Mouse (Mus musculus) heart, postnatal 4 days (tissue): ENCODE results near the gene Msrb3. TPM values are rescaled to one million over a fixed set of nuclear protein-coding genes. Genes with fewer than 3 reads are reported as not detected.

Experiments
- DNase-seq: peaks from one replicate; pipeline ENCODE4 v3.0.0; 2021
- total RNA-seq, 2 experiments: library from RNA; stranded (reverse); gene quantifications; 2 replicates each; pipeline ENCODE4 v1.2.3; 2021

Gene Msrb3
- total RNA-seq, 2 experiments from 2014 or later: 154 to 177 TPM

DNA sequence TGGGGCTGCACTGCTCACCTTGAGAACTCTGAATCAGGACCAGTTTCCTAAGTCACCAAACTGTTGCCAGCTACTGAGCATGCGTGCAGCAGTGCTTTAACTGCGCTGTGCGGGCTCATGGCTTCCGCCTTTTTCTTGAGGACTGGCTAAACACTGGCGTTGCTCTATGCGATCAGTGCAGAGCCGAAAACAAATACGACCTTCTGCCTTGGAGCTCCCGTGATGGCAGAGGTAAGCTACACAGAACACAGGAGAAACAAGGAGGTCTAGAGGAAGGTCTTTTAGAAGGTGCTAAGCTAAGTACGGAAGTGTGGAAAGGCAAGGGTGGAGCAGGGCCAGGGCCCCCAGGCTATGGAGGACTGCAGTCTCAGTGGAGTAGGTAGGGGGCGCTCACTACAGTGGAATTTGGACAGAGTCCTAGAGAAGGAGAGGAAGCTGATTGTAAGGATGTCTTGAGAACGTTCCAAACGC lies 41.3 kb downstream of the Msrb3 start:
- DNase-seq: peak; percentile 63

DNA sequence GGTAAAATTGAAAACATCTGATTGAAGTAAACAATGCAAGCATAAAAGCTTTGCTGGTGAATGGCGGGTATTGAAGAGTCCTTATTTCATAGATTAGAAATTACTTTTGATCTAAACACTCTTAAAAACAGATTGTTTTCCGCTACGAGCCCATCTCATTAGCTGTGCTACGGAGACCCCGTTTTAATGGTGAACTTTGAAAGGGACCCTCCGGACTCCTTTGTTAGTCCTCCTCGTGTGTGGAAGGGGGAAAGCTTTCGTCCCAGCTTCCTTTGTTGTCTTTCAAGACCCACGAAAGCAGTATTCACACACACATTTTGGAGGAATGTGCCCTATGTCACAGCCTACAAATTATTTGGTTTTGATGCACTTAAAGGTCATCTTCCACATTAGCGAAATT lies 44.6 kb downstream of the Msrb3 start:
- DNase-seq: no peak

DNA sequence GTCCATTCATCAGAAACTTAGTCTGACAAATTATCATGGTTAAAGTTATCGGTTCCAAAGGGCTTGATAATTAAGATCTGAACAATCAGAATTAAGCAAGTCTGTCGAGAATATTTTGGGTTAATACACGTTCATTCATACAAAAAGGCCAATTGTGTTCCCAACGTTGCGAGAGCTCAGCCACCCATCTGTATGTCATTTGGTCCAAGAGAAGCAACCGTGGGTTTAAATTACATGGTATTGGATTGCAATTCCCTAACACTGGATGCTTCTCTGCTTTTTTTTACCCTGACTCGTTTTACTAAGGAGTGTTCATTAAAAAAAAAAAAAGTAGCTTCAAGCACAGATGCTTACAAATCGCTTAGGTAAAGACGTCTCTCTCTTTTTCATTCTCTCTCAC lies 45.1 kb downstream of the Msrb3 start:
- no peak for DNase-seq

DNA sequence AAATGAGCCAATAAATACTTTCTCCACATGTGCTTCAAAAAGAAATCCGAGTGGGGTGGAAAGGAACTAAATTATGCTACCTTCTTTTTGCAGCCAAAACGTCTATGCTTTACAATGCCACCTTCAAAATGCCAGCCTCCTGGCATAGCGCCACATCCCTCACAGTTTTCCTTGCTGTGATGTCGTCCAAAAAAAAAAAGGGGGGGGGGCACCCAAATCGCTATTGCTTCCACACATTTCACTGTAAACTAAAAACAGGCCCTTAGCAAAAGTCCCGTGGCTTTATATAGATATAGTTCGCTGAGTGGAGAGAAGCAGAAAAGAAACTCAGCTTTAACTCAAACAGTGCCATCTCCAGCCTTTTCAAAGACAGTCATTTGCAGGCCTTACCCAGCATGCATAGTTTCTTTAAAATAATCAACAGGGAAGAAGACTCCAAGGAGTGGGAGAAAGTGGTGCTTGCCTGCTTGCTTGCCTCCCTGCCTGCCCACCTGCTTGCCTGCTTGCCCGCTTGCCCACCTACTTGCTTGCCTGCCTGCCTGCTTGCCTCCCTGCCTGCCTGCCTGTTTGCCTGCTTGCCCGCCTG lies 47.6 kb downstream of the Msrb3 start:
- peak; percentile 37 for DNase-seq

DNA sequence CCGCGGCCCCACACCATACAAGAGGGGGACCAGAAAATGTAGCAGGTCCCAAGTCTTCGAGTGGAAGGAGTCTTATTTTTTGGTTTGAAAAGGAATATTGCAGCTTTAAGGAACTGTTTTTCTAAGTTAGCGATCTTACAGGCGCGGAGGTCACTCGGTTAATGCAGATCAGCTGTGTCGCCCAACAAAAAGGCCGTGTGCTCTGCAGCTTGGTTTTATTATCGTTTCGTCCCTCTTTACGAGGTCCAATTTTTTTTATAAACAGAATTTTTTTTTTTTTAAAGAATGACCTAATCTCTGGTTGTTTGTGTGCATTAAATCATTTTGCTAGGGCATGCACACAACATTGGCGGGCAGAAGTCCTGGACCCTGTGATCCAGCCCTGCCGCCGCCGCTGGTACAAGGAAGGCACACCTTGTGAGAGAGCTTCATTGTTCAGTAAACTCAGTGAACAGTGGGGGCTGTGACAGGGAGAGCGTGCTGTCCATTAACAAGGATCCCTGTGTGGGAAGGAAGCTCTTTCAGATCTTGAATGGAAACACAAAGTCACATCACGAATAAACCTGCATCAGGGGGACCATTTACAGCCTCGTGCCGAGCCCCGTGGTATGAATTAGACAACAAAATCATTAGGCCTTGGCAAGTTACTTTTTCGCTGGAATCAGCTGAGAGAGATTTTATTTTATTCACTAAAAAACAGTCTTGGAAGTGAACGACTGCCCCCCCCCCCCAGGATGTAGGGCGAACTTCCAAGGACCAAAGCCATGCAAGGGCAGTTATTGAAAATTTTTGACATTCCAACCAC lies 48.3 kb downstream of the Msrb3 start:
- DNase-seq: no peak

DNA sequence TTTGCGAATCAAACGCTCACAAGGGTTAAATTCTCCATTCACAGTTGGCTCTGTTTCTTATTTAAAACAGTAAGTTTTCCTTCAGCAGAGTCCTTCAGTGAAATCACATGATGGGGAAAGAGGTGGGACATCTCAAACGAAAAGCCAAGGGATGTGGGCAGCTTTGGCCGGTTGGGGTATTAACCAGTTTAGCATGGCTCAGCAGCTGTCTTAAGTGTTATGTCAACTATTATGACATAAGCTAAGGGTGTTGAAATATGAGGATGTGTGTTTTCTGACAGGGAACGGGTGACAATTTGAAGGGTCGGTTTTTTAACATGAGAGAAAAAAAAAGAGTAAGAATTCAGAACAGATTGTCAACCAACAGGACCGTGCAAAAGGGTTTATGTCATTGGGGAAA lies 50.2 kb downstream of the Msrb3 start:
- peak; percentile 16 for DNase-seq

DNA sequence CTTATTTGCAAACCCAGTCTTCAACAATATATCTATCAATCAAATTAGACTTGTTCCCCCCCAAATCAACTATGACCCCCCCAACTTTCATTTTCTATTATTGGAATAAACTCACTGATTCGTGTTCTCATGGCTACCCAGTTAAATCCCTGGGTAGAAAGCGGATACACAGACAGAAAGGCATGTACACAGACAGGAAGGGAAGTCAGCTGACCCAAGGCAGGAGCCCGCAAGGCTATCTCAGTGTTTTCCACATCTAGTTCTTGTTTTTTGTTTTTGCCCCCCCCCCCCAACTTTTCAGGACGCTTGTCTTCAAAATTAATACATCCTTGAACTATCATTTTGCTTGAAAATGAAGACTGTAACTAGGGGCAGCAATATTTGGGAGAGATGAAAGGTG lies 51.1 kb downstream of the Msrb3 start:
- peak; percentile 1 for DNase-seq

DNA sequence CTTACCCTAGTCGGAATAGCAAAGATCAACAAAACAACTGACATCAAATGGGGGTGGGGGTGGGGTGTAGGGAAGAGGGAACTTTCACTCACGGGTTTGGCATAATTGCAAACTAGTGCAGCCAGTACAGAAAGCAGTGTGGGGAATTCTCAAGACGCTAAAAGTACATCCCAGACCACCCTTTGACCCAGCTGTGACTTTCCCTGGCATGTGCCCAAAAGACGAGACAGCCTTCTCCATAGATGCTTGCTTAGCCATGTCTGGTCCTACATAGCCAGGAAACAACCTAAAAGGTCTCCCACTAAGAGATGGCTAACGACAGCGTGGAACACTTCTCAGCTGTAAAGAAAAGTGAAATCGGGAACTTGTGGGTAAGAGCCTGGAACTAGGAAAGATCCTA lies 58.9 kb downstream of the Msrb3 start:
- no peak for DNase-seq

DNA sequence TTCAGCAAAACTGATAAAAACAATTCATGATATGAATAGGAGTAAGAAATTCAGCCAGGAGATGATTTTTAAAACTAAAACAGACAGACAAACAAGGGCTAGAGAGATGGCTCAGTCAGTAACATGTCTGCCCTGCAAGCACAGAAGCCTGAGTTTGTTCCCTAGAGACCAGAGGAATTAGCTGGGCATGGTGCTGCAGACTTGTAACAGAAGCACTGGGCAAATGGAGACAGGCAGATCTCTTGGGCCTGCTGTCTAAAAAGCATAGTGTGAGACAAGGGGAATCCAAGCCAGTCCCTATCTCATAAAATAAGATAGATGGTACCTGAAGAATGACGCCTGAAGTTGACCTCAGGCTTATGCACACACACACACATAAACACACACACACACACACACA lies 64.4 kb downstream of the Msrb3 start:
- DNase-seq: no peak

DNA sequence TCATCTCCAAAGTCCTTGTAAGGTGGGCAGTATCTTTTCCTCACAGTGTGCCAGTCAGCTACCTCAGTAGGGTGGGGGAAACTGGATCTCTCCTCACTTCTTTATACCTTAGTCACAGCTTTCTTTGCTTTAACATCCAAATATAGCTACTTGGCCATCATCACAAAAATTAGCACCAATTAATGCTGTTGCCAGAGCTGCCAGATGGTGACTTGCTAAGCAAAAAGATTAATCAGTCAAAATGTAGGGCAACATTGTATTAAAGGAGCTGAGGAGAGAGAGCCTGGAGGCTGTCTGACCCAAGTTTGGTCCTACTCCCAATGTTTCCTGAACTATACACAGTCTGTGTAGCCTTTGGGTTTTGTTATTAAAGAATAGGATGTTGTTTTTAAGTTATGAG lies 65.1 kb downstream of the Msrb3 start:
- DNase-seq: no peak

DNA sequence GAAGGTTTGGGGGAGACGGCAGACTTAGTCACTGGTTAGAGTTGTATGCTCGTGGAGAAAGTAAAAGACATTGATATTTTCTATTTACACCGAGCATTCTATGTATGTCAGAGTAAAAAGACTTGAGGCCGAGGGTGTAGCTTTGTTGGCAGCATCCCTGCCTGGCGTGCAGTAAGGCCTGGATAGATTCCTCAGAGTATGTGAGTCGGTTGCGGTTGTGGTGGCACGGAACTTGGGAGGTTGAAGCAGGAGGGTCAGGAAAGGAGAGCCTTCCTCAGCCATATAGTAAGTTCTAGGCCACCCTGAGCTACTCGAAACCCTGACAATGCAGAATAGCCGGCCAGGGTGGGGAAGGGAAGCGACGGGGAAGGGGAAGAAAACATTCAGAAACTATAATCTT lies 71.1 kb downstream of the Msrb3 start:
- no peak for DNase-seq

DNA sequence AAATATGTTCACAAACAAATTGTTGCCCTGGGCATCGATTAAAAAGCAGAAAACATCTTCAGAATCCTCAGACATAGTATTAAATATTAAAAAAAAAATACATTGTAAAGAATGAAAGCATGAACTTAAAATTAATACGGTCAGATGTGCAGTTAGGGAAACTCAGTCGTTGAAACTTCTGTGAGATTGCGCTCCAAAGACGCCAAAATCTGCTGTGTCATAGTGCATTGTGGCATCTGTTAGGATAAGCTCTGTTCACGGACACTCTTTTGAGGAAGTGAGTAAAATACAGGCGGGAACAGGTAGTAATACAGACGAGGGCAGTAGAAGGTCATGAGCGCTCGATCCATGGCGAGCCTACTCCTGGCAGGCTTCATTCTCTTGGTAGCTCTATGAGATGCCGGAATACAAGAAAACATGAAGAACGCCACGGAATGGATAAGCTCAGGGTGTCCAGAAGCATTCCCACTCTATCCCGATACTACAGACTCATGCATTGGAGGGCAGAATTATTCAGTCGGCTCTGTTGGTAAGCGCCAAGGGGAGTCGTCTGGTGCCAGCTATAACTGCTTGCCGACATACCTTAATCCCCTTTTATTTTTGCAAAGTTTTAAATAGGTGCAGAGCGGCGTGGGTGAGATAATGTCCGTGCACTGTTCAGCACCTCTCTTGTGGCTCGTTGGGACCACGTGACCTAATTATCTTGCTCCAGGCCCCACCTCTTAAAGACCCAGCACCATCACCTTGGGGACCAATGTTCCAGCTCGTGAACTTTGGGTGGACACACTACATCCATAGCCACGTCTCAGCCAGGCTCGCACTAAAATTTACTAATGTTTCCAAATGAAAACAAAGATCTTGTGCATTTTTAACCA lies 71.9 kb downstream of the Msrb3 start:
- no peak for DNase-seq

DNA sequence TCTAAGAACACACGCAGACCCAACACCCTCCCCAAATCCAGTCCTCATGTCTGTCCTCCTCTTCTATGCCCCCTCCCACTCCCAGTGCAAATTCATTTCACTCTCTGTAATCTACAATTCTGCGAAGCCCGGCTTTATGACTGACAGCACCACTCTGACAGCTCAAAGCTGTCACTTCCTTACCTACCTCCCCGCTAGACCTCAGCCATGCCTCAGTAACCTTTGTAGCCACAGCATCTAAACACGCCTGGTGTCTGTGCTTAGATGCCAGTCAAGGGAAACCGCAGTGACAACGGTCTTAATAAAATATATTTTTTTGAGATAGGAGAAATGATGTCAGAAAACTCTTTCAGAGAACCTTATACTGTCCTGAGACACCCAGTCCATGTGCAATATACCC lies 72.5 kb downstream of the Msrb3 start:
- no peak for DNase-seq

DNA sequence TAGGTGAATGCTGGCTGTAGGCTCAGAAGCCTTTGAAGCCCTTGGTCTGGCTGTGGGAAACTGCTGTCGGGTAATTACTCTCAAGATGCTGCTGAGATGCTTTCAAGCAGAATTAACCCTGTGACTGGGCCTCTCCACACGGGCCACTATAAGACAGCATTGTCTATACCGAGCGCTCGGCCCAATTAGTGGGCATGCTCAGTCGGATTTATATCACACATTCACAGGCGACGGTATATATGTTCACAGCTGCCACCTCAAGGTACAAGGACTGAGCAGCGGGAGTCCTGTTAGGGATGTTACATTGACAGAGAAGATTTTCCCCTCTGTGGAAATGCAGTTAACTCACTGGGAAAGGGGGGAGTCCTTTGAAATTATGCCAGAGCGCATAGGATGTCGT lies 73.3 kb downstream of the Msrb3 start:
- DNase-seq: no peak

DNA sequence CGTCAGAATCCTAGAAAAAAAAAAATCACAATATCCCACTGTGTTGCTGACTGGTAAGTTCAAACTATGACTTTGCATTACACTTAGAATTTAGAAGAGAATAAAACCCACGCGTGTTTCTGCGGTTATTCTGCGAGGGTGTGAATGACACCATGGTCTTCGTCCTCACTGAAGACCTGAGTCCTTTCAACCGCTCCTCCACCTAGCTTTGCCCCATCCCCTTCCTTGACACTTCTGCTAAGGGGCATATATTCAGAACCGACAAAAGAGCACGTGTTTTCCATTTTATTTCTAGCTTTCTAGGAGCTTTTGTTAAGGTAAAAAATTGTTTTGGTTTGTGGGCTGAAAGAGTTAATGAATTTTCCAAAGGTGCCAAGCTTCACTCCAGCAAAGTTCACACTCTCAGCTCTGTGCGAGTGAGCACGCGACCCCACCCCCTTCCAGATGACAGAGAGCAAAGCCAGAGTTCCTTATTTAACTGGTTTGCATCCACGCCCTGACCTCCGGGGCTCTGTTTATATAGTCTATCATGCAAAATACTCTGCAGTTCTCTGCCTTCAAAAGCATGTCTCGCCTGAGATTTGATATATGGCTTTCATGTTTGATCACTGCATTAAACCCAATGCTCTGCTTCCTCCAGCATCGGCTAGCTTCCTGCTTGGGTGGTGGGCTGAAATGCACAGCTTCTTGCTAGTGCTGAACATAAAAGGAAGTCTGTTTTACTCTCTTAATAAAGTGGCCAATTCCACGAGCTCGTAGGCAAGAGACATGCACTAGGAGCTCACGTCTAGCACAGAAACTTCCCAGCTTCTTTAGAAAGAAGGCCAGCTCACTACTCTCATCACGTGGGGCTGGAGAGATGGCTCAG lies 77.2 kb downstream of the Msrb3 start:
- DNase-seq: no peak

DNA sequence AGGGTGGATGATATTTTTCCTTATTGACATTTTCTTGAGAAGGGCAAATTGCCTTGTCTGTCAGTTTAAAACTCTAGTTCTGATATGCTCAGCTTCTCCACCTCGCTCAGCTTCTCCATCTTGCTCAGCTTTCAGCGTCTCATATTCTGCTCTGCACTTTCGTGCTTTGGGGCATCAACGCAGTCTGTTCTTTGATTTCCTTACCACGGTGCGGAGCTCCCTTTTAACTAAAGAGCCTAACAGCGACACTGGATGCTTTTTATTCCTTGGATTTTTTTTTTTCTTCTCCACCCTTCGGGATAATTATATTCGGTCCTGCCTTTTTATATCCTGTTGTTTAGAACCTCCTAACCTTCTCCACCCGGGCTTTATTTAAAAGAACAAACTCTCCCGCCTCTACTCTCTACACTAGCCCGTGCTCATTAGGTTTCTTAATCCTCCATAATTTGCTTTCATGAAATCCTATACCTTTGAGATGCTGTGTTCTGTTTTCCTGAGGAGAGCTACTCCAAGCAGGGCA lies 78.1 kb downstream of the Msrb3 start:
- no peak for DNase-seq

DNA sequence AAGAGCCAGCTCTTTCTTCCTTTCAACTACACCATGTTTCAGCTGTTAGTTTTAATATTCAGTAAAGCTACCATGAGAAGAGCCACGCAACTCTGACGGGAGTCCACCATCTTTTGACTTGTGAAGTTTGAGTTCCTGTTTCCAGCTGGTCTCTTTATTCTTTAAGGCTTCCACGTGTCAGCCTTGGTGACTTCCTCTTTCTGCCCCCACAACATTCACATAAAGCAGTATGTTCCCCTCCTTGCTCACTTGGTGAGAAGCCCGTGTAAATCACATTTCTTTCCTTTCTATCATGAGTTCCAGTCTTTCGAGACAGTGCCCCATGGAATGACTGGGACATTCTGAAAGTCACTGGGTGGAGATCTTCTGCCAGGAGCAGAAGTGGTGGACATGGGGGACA lies 83.6 kb downstream of the Msrb3 start:
- DNase-seq: no peak

DNA sequence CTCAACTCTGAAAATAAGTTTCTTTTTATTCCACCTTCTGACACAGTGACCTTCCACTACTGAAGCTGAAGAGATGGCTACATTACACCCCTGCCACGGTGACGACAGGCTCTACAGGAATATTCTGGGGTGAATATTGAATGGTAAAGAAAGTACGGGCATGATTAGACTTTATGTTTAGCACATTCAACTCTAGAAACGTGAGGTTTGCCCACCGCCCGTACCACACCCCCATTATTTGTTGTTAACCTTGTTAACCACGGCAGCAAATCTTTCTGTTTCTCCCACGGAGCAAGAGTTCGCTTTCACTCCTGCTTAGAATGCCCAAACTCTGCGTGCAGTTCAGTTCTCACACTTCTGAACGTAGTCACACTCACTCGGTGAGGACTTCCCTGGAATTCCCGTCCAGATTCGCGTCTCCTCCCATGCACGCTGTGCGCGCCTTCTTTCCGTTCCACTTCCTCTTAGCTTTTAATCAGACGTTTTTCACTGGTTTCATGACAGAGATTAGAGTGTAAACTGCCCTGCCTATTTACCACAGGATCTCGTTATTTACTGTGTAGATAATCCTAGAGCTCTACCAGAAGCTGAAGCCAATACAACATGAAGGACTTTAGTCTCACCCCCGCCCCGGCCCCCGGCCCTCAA lies 87.0 kb downstream of the Msrb3 start:
- DNase-seq: no peak

DNA sequence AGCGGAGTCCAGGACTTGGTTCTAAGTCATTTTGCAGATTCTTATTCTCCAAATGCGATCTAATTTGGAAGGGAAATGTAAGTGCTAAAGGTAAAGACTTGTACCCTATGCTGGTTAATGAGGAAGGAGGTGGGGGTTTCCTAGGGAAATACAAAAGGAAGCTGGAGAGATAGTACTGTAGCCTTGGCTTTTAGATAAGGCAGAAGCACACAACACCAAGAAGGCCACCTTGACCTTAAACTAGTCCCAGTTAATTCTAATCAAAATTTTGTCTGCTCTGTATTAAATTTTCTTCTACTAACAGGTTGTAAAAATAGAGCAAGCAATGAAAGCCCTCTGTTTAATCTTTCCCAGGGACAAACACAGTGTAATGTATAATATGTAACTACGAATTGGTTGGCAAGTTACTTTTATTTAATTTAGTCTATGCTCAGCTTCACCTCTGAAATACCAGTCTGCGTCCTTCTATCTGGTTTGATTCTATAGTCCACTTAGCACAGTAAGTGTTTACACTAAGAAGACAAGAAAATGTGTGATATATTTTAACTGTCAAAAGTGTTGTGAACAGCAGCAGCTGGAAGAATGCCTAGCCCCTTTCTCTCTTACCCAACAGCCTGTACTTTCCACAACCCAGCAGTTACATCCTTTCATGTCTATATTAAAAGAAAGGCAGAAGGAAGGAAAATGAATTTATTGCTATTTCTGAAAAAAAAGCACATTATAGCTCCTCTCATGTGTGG lies 87.9 kb downstream of the Msrb3 start:
- no peak for DNase-seq

DNA sequence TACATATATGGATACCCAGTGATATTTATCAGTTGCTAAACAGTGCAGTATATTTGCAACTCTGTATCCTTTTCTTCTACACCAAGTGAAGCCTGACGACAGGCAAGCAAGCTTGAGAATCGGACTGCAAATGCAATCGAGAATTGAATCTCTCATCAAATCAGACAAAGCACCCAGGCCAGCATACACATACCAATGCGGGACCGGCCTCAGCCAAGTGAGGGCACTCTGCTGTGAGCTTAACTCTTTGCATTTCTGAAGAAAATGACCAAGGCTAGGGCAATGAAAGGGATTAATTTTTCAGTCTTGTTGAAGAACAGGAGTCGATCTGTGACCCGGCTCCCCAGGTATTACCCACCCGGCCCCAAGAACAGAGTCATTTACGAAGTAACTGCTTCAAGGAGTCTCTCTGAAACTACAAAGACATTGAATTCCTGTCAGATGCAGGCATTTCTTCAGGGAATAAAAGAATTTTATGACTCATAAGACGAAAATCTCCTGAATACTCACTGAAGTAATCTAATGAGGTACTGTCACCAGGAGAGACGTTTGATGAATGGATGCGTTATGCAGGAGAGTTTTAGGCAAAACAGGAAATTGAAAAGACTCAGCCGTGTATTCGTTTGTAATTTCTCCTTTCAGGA lies 88.7 kb downstream of the Msrb3 start:
- DNase-seq: no peak
